Mouse (Mus musculus): ENCODE measurements around the gene Rptor. TPM values are rescaled to one million over a fixed set of nuclear protein-coding genes. Genes with fewer than 3 reads are reported as not detected.

Rptor gene
- total RNA-seq, 2 experiments from 2014 or later: 25.7 to 26.9 TPM

- intact Hi-C loops (cut with DNase I; ENCODE audit: low total_unique reads): no loop called here
- no peak for DNase-seq
Observed at GRCm38 (mm10) chr11:119678427-119678826, 75.7 kb downstream of the Rptor start.

DNA sequence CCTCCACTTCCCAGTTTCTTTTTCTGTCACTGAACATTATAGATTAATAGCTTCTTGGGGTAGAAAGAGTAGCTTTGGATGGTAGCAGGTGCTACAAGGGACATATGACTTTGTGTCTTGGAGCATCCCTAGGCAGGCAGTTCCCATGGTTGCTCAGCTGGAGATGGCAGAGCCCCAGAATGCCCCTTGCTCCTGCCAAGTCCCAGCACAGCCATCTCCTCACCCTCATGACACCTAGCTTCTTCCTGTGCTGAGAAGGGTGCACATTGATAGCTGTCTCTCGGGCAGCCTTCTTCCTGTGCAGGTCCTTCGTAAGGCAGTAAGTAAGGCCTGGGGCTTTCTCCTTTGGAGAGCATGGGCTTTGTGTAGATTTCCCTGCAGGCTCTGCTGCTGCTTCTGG is 78.0 kb downstream of the Rptor start:
- intact Hi-C loops (cut with DNase I; ENCODE audit: low total_unique reads): no loop called here
- DNase-seq: no peak

DNA sequence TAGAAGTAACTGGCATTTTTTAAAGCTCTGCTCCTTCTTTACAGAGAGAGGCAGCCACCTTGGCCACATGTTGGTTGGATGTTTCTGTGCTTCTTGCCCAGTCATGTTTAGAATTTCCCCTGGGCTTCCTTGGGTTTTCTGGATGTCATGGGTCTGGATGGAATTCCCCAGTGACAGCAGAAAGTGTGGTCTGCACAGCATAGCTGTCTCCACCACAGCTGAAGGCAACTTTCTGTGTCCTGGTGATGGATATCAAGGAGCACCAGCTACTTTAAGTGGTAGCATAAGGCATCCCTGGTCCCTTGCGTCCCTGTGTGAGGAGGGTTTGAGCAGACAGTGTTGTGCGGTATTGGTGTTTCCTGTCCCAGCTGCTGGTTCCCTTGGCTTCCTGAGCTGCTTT is 79.6 kb downstream of the Rptor start:
- no peak for DNase-seq
- intact Hi-C loops (cut with DNase I; ENCODE audit: low total_unique reads): no loop called here

DNA sequence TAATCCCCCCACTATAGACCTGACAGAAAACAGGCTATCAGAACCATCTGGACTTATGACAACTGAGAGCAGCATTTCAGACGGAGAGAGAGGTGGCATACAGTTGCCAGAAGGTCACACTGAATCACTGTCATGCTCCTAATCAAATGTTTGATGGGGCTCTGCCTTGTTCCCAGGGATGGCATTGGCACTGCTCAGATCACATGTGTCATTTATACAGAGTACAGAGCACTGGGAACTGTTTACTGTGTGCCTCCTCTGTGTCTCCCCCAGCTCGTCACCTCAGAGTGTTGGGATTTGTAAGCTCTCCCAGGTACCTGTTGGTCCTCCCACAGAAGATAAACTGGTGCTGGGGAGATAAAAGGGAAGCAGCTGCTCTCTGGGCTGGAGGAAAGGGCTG is 81.1 kb downstream of the Rptor start:
- no peak for DNase-seq
- intact Hi-C loops (cut with DNase I; ENCODE audit: low total_unique reads): no loop called here

GRCm38 (mm10) chr11:119685477-119685876 is 82.8 kb downstream of the Rptor start:
- intact Hi-C loops (cut with DNase I; ENCODE audit: low total_unique reads): no loop called here
- DNase-seq: no peak

- DNase-seq: no peak
- intact Hi-C loops (cut with DNase I; ENCODE audit: low total_unique reads): no loop called here
Observed at GRCm38 (mm10) chr11:119685910-119686659, 83.4 kb downstream of the Rptor start.

GRCm38 (mm10) chr11:119687316-119687715 is 84.6 kb downstream of the Rptor start:
- DNase-seq: no peak
- intact Hi-C loops (cut with DNase I; ENCODE audit: low total_unique reads): no loop called here

DNA sequence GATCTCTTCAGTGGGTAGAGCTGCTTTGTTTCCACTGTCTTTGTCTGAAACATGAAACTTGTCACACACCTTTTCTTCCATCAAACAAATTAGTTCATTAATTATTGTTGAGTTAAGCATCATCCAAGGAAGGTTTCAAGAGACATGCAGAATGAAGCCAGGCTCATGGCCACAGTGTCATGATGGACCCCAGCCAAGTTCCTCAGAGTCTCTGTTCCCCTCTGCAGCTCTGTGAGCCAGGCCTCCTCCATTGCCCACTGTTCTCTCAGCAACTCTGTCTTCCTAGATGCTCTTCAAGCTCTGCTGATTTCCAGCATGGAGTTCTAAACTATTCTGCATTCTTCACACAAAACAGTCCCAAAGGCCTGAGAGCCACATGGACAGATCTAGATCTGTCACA is 85.3 kb downstream of the Rptor start:
- no peak for DNase-seq
- intact Hi-C loops (cut with DNase I; ENCODE audit: low total_unique reads): no loop called here

- DNase-seq: no peak
- intact Hi-C loops (cut with DNase I; ENCODE audit: low total_unique reads): no loop called here
Observed at GRCm38 (mm10) chr11:119689936-119690335, 87.2 kb downstream of the Rptor start.

- no peak for DNase-seq
- intact Hi-C loops (cut with DNase I; ENCODE audit: low total_unique reads): no loop called here
Observed at GRCm38 (mm10) chr11:119692196-119692910, 89.6 kb downstream of the Rptor start.

DNA sequence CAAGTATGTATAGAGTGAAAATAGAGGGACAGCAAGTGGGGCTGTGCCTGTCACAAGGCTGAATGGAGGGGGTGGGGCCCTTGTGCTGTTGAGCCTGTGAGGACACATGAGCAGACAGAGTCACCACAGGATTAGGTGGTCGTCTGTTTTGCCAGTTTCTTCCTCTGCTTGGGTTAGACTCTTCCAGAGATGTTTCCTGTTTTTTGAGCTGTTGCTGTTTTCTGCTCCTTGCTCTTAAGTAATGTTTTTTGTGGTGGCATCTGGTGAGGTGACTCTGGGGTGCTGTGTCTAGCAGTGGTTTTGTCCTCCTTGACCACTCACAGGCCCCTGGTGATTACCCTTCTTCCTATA is 90.2 kb downstream of the Rptor start:
- DNase-seq: no peak
- intact Hi-C loops (cut with DNase I; ENCODE audit: low total_unique reads): no loop called here

DNA sequence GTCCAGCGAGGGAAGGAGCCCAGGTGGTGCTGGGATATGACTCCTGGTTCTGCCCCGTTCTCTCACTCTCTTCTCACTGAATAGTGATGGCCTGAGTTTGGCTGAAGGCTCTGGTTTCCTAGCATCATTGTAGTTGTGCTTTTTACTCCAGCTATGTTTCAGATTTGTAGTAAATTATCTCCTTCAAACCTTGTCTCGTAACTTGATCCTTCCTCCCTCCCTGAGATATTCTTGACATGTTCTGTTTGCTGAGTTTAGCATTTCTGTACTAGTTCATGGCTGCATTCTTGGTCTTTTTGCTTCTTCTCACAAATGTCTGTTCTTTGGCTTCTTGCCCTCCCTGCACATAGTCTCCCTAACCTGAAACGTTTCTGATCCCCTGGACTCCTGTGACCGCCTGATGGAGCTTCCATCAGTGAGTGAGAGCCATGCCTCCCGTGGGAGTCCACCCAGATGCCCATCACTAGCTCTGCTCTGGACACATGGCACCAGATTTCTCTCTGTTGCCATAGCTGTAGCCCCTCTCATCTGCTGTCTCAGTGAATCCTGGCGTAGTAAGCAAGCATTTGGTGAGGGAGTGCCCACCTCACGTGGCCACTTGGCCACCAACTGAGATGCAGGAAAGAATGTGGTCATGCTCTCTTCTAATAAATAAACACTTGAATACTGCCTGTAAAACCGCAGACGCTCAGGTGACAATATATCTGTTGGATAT is 91.6 kb downstream of the Rptor start:
- intact Hi-C loops (cut with DNase I; ENCODE audit: low total_unique reads): no loop called here
- DNase-seq: no peak

DNA sequence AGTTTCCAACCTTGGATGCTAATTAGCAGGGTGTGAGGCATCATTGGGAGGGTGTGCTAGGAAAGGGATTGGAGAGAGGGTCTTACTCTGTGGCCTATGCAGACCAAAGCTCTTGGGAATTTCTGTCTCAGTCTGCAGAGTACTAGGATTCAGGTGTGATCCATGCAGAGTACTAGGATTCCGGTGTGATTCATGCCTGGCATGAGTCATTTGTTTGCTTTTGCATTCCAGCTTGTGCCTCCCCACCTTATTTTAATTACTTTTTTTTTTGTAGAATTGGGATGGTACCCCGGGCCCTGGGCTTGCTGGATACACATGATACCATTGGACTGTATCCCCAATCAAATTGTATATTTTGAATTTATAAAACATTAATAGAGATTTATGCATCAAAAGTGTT is 93.7 kb downstream of the Rptor start:
- intact Hi-C loops (cut with DNase I; ENCODE audit: low total_unique reads): no loop called here
- DNase-seq: no peak

DNA sequence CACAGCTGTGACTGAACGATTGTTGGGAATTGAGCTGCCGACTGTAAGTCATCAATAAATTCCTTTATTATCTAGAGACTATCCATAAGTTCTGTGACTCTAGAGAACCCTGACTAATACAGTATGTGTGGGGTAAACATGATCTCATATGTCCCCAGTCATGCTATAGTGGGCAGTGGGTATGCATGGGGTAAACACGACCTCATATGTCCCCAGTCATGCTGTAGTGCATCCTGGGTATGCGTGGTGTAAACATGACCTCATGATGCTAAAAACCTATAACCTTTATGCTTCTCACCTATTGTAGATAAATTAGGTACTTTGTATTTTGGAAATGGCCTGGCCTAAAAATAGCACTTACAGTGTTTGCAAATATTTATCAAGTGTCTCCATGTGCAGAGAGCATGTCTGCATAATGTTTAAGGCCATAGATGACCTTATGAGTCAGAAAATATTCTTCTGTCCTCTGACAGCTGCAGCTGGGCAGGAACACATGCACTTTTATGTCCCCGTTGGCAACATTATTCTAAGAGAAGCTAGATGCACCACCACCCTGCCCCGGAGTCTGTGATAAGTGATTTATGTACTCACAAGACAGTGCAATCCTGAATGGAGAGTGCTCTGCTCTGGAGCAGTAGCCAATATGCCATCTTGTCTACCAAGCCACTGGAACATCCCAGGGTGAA is 102.8 kb downstream of the Rptor start:
- intact Hi-C loops (cut with DNase I; ENCODE audit: low total_unique reads): no loop called here

DNA sequence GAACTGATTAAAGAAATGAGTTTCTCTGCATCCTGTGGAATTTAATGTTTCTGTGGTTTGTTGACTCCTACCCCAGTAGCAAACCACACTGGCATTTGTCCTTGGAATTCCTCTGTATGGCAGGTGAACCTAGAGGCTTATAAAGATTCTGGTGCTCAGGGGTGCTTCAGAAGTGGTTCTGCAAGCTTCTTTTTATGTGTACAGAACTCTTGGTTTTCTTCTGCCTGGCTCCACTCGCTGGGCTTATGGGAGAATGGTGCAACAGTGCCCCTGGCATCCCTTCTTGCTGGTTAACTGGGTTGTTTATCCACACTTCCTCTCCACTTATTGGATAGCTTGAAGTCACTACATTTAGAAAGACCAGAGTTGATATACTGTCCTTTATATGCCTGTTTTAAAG is 104.6 kb downstream of the Rptor start:
- no peak for DNase-seq
- intact Hi-C loops (cut with DNase I; ENCODE audit: low total_unique reads): no loop called here

More for the DNA sequence above, 102.8 kb downstream of the Rptor start:
- no peak for DNase-seq

DNA sequence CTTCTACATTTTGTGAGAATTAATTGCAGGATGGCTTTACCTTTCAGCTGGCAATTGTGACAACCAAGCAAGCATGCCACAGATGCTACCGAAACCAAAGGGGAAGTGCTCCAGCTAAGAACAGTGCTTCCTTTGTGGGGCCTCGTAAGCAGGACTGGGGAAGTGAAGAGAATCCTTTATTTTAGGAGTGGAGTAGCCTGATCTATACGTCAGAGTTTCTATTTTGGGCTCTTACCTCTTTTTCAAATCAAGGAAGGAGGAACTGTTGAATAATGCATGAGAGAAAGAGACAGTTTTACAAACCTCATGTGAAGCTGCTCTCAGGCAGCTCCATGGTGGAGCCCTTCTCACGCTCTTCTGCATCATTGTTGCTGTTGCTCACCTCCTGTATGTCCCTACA is 106.5 kb downstream of the Rptor start:
- intact Hi-C loops (cut with DNase I; ENCODE audit: low total_unique reads): no loop called here
- DNase-seq: no peak

GRCm38 (mm10) chr11:119710338-119710737 is 107.6 kb downstream of the Rptor start:
- DNase-seq: no peak
- intact Hi-C loops (cut with DNase I; ENCODE audit: low total_unique reads): no loop called here

DNA sequence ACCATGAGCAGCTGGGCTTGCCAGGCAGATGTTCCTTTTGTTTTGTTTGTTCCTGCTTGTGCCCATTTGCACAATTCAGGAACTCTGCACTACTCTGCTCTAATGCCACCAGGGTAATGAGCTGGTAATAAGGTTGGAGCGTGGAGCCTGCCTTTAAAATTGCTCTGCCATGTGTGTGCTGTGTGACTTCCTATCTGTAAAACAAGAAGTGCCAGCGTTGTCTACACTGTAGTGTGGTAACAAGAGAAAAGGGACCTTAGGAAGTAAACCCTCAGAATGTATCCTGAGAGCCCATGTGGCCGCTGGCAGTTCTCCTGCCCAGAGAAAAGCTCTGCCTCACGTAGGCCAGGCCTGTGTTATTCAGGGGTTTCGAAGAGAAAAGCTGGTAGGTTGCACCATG is 108.1 kb downstream of the Rptor start:
- intact Hi-C loops (cut with DNase I; ENCODE audit: low total_unique reads): no loop called here
- DNase-seq: no peak

- DNase-seq: no peak
- intact Hi-C loops (cut with DNase I; ENCODE audit: low total_unique reads): no loop called here
Observed at GRCm38 (mm10) chr11:119715437-119715836, 112.7 kb downstream of the Rptor start.

All from gastrocnemius, postnatal 14 days (tissue).